Mouse (Mus musculus) cerebellum, postnatal 4 days (tissue): Measurements from ENCODE around the gene Ankrd27.
"Not testable (repeated sequence)": the region's sequence is repeated elsewhere in the genome, so short reads cannot be mapped to it uniquely, and the experiment has no call there.

Experiments used
- DNase-seq, 2 experiments: peaks; one replicate each; pipeline ENCODE4 v3.0.0; 2022; ENCODE audit warnings: low spot score in 2 of 2, mixed read lengths in 1 of 2

Gene Ankrd27

GRCm38 (mm10) chr7:35586055-35586905, at the start of gene Ankrd27:
Ankrd27 (plus strand) TSS chr7:35586244.
- DNase-seq, result peak; percentile 88 to 94

- no peak for DNase-seq
These were observed 48.5 kb upstream of the Ankrd27 start, which contains the start of gene Tdrd12 for GRCm38 (mm10) chr7:35537562-35537961. Tdrd12 (minus strand) TSS chr7:35537745.

GRCm38 (mm10) chr7:35545881-35546280, 40.2 kb upstream of the Ankrd27 start:
- peak; percentile 44 to 56 for DNase-seq

GRCm38 (mm10) chr7:35553751-35554604, 32.1 kb upstream of the Ankrd27 start:
- DNase-seq, result peak in 1 of 2 experiments; percentile 23

GRCm38 (mm10) chr7:35554605-35555175, 31.4 kb upstream of the Ankrd27 start:
- DNase-seq, result peak in 1 of 2 experiments; percentile 18

GRCm38 (mm10) chr7:35555224-35556204, 30.5 kb upstream of the Ankrd27 start:
- DNase-seq, result peak; percentile 69 to 88

GRCm38 (mm10) chr7:35556205-35556603, 29.8 kb upstream of the Ankrd27 start, which contains the start of gene Nudt19:
Nudt19 (minus strand) TSS chr7:35556304.
- no peak for DNase-seq

- DNase-seq, result no peak
These were observed 29.1 kb upstream of the Ankrd27 start for GRCm38 (mm10) chr7:35556905-35557304.

GRCm38 (mm10) chr7:35557577-35557976, 28.5 kb upstream of the Ankrd27 start:
- DNase-seq, result no peak

- DNase-seq, result no peak
These were observed 27.4 kb upstream of the Ankrd27 start for GRCm38 (mm10) chr7:35558681-35559080.

- DNase-seq, result no peak
These were observed 26.2 kb upstream of the Ankrd27 start for GRCm38 (mm10) chr7:35559838-35560237.

- no peak for DNase-seq
These were observed 23.0 kb upstream of the Ankrd27 start for GRCm38 (mm10) chr7:35563071-35563470.

- no peak for DNase-seq
These were observed 21.8 kb upstream of the Ankrd27 start for GRCm38 (mm10) chr7:35564067-35564865.

GRCm38 (mm10) chr7:35564872-35565271, 21.2 kb upstream of the Ankrd27 start:
- DNase-seq, result not testable (repeated sequence)

GRCm38 (mm10) chr7:35565965-35566364, 20.1 kb upstream of the Ankrd27 start:
- DNase-seq, result not testable (repeated sequence)

- not testable (repeated sequence) for DNase-seq
These were observed 16.3 kb upstream of the Ankrd27 start for GRCm38 (mm10) chr7:35569724-35570123.

GRCm38 (mm10) chr7:35570883-35571282, 15.2 kb upstream of the Ankrd27 start:
- not testable (repeated sequence) for DNase-seq

GRCm38 (mm10) chr7:35579849-35580248, 6.2 kb upstream of the Ankrd27 start:
- peak in 1 of 2 experiments; percentile 42 for DNase-seq

GRCm38 (mm10) chr7:35582719-35583118, 3.3 kb upstream of the Ankrd27 start:
- DNase-seq, result no peak
